ENCODE assay signal across 17 mouse cellular contexts in genomic region chr2:174199961-174200862, GRCm38 (mm10).
A peak's percentile ranks its signal among the peaks of the same experiment; 100 is the strongest.
DNase-seq lines count a peak whose midpoint lies in the region; ATAC-seq and TF ChIP-seq lines count a peak whose summit lies in the region.
"Had no signal": no experiment of that assay in that cellular context is flagged by ENCODE, and none has a peak within 500 bp of the region (broad histone marks: within the 10 kb centered on the region; RNA-seq: fewer than 3 reads in every experiment).

No protein-coding gene starts in this region.

- peak overlapping the region; percentile 70 for H3K27ac ChIP-seq in embryonic fibroblast, embryonic 13.5 days (ENCODE audit: insufficient read depth, low read length)
- peak overlapping the region; percentile 65; the same call in 1 of the 2 replicates for H3K27ac ChIP-seq in limb, embryonic 15.5 days
- H3K27ac ChIP-seq: liver, embryonic 15.5 days had no signal

- H3K9ac ChIP-seq in limb, embryonic 15.5 days = no peak overlapping the region
- H3K9ac ChIP-seq: heart, embryonic 12.5 days; liver, embryonic 15.5 days had no signal

- ATAC-seq in limb, embryonic 15.5 days (ENCODE audit: insufficient number of reproducible peaks, low FRiP score, low TSS enrichment, low read depth) = peak; percentile 62
- ATAC-seq: CD4-positive, CD25-positive, alpha-beta regulatory T cell, adult 4 months; inflammation-experienced regulatory T-cells, adult 6 months had no signal

- peak; percentile 1 for DNase-seq in kidney, postnatal 14 days
- DNase-seq in kidney, adult 9 months = no peak
- peak; percentile 9 for DNase-seq in embryo, embryonic 9.5 days (ENCODE audit: extremely low spot score)
- no peak for DNase-seq in gastrocnemius, postnatal 14 days
- no peak for DNase-seq in ovary, postnatal 36 days (ENCODE audit: low spot score)
- DNase-seq: cerebellum, postnatal 36 days; gastrocnemius, postnatal 10 days; heart, postnatal 4 days; kidney, postnatal 25 days; lung, postnatal 14 days had no signal

- H3K4me2 ChIP-seq in limb, embryonic 15.5 days = 0 out of 2 replicates have a peak overlapping the region, but pooled peaks have one; percentile 5
- H3K4me2 ChIP-seq: heart, embryonic 12.5 days; liver, embryonic 15.5 days had no signal

- no peak for TF ChIP-seq CTCF in embryonic fibroblast, embryonic 13.5 days (IDR thresholded peaks at IDR 0.05; ENCODE audit: borderline replicate concordance, insufficient read depth, low read length)

- no peak for TF ChIP-seq POLR2A in embryonic fibroblast, embryonic 13.5 days (IDR thresholded peaks at IDR 0.05; ENCODE audit: low read depth, low read length)

- no peaks in the 10 kb centered on the region for H3K27me3 ChIP-seq in limb, embryonic 15.5 days
- H3K27me3 ChIP-seq: heart, embryonic 12.5 days; liver, embryonic 15.5 days had no signal

- no peaks in the 10 kb centered on the region for H3K36me3 ChIP-seq in limb, embryonic 15.5 days
- H3K36me3 ChIP-seq: heart, embryonic 12.5 days; liver, embryonic 15.5 days had no signal

- no peaks in the 10 kb centered on the region for H3K9me3 ChIP-seq in limb, embryonic 15.5 days
- H3K9me3 ChIP-seq: heart, embryonic 12.5 days; liver, embryonic 15.5 days had no signal

- H3K4me1 ChIP-seq in embryonic fibroblast, embryonic 13.5 days (ENCODE audit: control insufficient read depth, insufficient read depth, low read length) = no peaks in the 10 kb centered on the region
- peaks cover 5% of the 10 kb centered on the region for H3K4me1 ChIP-seq in limb, embryonic 15.5 days
- H3K4me1 ChIP-seq: liver, embryonic 15.5 days had no signal

- intact Hi-C loops in gastrocnemius, postnatal 14 days (cut with DNase I; ENCODE audit: low total_unique reads) = no loop called here

- 42% methylated on average over 13 of the region's 13 CpGs for WGBS in limb, embryonic 15.5 days

- no peak overlapping the region for H3K4me3 ChIP-seq in embryonic fibroblast, embryonic 13.5 days (ENCODE audit: insufficient read depth, low read length)
- H3K4me3 ChIP-seq in limb, embryonic 15.5 days = no peak overlapping the region
- H3K4me3 ChIP-seq: erythroblast, embryonic 14.5 days; heart, embryonic 12.5 days; liver, embryonic 15.5 days had no signal

Comparison
In these comparisons a context has a peak if more than half of its experiments do, and no peak if none do; other contexts are left out.
1. DNase-seq: peak in kidney, postnatal 14 days (single experiment) and embryo, embryonic 9.5 days (single experiment); none in kidney, adult 9 months (single experiment), gastrocnemius, postnatal 14 days (single experiment) and ovary, postnatal 36 days (single experiment).